In the genomic region with DNA sequence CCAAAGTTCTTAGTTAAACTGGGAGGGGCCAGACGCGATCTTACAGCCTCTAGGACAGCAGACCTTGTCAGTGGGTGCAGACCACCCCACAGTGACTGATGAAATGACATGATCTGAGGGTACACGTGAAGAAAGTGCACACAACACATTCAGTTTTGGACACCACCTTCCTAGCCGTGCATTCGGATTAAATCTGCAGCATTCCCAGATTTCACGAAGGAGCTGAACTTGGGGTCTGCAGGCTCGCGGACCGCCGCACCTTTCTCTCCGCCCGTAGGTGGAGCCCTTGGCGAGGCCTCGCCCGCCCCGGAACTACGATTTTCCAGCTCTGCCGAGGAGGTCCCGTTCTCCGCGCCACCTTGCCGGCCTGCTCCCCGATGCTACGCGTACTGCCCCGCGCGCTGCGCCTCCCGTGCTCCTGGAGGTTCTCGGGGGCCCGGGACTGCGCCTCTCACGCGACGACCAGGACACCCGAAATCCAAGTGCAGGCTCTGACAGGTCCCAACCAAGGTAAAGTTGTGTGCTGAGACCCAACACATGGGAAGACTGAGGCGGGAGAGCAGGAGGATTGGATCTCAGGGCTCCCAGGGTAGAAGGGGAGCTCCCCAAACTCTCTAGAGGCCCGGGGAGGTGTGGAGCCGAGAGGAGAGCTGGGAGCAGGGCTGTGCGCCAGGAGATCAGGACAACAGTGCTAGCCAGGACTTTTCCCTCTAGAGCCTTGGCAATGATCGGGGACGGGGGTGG, we compare ENCODE assay signal across 8 mouse cellular contexts. TPM values are rescaled to one million over a fixed set of nuclear protein-coding genes. Genes with fewer than 3 reads are reported as not detected.
DNase-seq lines count a peak whose midpoint lies in the region; ATAC-seq and TF ChIP-seq lines count a peak whose summit lies in the region.

A gene (plus strand): TSS at position 286 of the 744 bp plus-strand sequence.

- TF ChIP-seq POLR2A in myocyte (IDR thresholded peaks at IDR 0.05; ENCODE audit: insufficient read length, low read depth) = peak; percentile 49

- H3K4me3 ChIP-seq in intestine, embryonic 14.5 days (ENCODE audit: low read depth, low read length) = peak within 1 kb of the TSS; percentile 69
- H3K4me3 ChIP-seq in limb, embryonic 15.5 days = peak within 1 kb of the TSS; percentile 66
- H3K4me3 ChIP-seq in myocyte = peak within 1 kb of the TSS; percentile 26

- H3K36me3 ChIP-seq in intestine, embryonic 14.5 days (ENCODE audit: control insufficient read depth, insufficient read depth, low read length) = no peaks in the 10 kb centered on the region
- peaks cover 7% of the 10 kb centered on the region; the same call in 1 of the 2 replicates for H3K36me3 ChIP-seq in limb, embryonic 15.5 days
- H3K36me3 ChIP-seq in myocyte (ENCODE audit: control insufficient read depth, insufficient read depth) = no peaks in the 10 kb centered on the region

- H3K9ac ChIP-seq in intestine, embryonic 14.5 days (ENCODE audit: low read length) = peak within 1 kb of the TSS; percentile 64
- H3K9ac ChIP-seq in limb, embryonic 15.5 days = peak within 1 kb of the TSS; percentile 64

- H3K4me2 ChIP-seq in intestine, embryonic 14.5 days (ENCODE audit: low read length) = peak within 1 kb of the TSS; percentile 97
- peak within 1 kb of the TSS; percentile 88 for H3K4me2 ChIP-seq in limb, embryonic 15.5 days
- H3K4me2 ChIP-seq in myocyte (ENCODE audit: low read depth) = peak within 1 kb of the TSS; percentile 96

- no peaks in the 10 kb centered on the region for H3K9me3 ChIP-seq in intestine, embryonic 14.5 days (ENCODE audit: control insufficient read depth, low read length)
- no peaks in the 10 kb centered on the region for H3K9me3 ChIP-seq in limb, embryonic 15.5 days

- DNase-seq in left cerebral cortex, postnatal 36 days (ENCODE audit: low spot score in 2 of 2) = peak; percentile 7 to 11
- no peak for DNase-seq in left cerebral cortex, adult 9 months (ENCODE audit: low spot score in 2 of 2)
- DNase-seq in gastrocnemius, postnatal 36 days = peak; percentile 13 to 21
- DNase-seq in intestine, embryonic 14.5 days (ENCODE audit: low spot score) = peak; percentile 86
- peak; percentile 9 to 49 for DNase-seq in thymus, postnatal 10 days (ENCODE audit: low spot score in 2 of 2)

- no peak within 1 kb of the TSS for H3K27ac ChIP-seq in intestine, embryonic 14.5 days (ENCODE audit: low read depth)
- 0 out of 2 replicates have a peak within 1 kb of the TSS, but pooled peaks have one; percentile 11 for H3K27ac ChIP-seq in limb, embryonic 15.5 days

- 1% methylated on average over 43 of the region's 43 CpGs for WGBS in intestine, embryonic 14.5 days
- under 1% methylated on average over 43 of the region's 43 CpGs for WGBS in limb, embryonic 15.5 days

- H3ac ChIP-seq in myocyte (ENCODE audit: control insufficient read depth, insufficient read length) = peak within 1 kb of the TSS; percentile 30

- no peaks in the 10 kb centered on the region for H3K4me1 ChIP-seq in intestine, embryonic 14.5 days (replicated peaks; ENCODE audit: control insufficient read depth, insufficient read depth, low read length)
- H3K4me1 ChIP-seq in limb, embryonic 15.5 days = 0 out of 2 replicates have a peak, but pooled peaks cover 7% of the 10 kb centered on the region

- 0 out of 2 replicates have a peak, but pooled peaks have one; percentile 50 for ATAC-seq in common myeloid progenitor, adult 5-6 weeks (replicated peaks; ENCODE audit: low read depth, poor library complexity, severe bottlenecking)
- peak; percentile 78 for ATAC-seq in intestine, embryonic 14.5 days (replicated peaks; ENCODE audit: low FRiP score, low TSS enrichment, low read depth)
- ATAC-seq in limb, embryonic 15.5 days (ENCODE audit: insufficient number of reproducible peaks, low FRiP score, low TSS enrichment, low read depth) = no peak

- H3K27me3 ChIP-seq in intestine, embryonic 14.5 days (replicated peaks; ENCODE audit: control insufficient read depth, insufficient read depth, low read length) = no peaks in the 10 kb centered on the region
- H3K27me3 ChIP-seq in limb, embryonic 15.5 days = no peaks in the 10 kb centered on the region
- peaks cover 12% of the 10 kb centered on the region for H3K27me3 ChIP-seq in myocyte (ENCODE audit: control insufficient read depth, insufficient read depth, insufficient read length)

- no peaks in the 10 kb centered on the region for H3K79me2 ChIP-seq in myocyte (ENCODE audit: control insufficient read depth, insufficient read depth)

- intact Hi-C loops in left cerebral cortex, postnatal 36 days (cut with DNase I) = no loop called here
- intact Hi-C loops in gastrocnemius, postnatal 36 days (cut with DNase I) = loop anchor here (10.0 kb wide), 1 partner anchor 159 kb away; a partner anchor contains a TSS

TF ChIP-seq in myocyte, 11 proteins besides CTCF, POLR2A, EP300 and RAD21:
- TF ChIP-seq USF1 (IDR thresholded peaks at IDR 0.05; ENCODE audit: low read depth) (no peak), TCF12 (IDR thresholded peaks at IDR 0.05; ENCODE audit: insufficient read depth, poor library complexity, severe bottlenecking) (no peak), TCF3 (IDR thresholded peaks at IDR 0.05; ENCODE audit: insufficient read length, low read depth) (no peak), E2F4 (IDR thresholded peaks at IDR 0.05; ENCODE audit: insufficient read depth) (no peak), MAX (IDR thresholded peaks at IDR 0.05; ENCODE audit: low read depth) (no peak), SRF (IDR thresholded peaks at IDR 0.05; ENCODE audit: control insufficient read depth, insufficient read length, low read depth) (no peak), REST (IDR thresholded peaks at IDR 0.05; ENCODE audit: insufficient read depth, insufficient read length) (no peak), POLR2AphosphoS2 (IDR thresholded peaks at IDR 0.05; ENCODE audit: insufficient read length, low read depth) (no peak)

RNA-seq across cellular contexts. Expression of the gene that starts here (rescaled TPM):
- 10 to 100 TPM; 10.9 to 13.3 TPM for total RNA-seq in left cerebral cortex, postnatal 36 days (2021)
- total RNA-seq in common myeloid progenitor, adult 5-6 weeks (2017) = not detected in 2 replicates
- 1 to 10 TPM; 6.0 to 6.1 TPM for total RNA-seq in gastrocnemius, postnatal 36 days (2021)
- 40.2 and 44.0 TPM in 2 replicates for polyA plus RNA-seq in intestine, embryonic 14.5 days (2014; fragmentation: Nextera tagmentation; extraction: Ambion mirVana)
- 44.1 and 45.7 TPM in 2 replicates for polyA plus RNA-seq in limb, embryonic 15.5 days (2015; fragmentation: Nextera tagmentation; extraction: Ambion mirVana)
- 8.6 TPM for polyA plus RNA-seq in myocyte (2012; fragmentation: generic; extraction: Trizol)

Comparison
In these comparisons a context has a peak if more than half of its experiments do, and no peak if none do; other contexts are left out.
1. DNase-seq: peak in left cerebral cortex, postnatal 36 days (2 of 2), gastrocnemius, postnatal 36 days (2 of 2), intestine, embryonic 14.5 days (single experiment) and thymus, postnatal 10 days (2 of 2); none in left cerebral cortex, adult 9 months (0 of 2).
2. Peak in ATAC-seq in common myeloid progenitor, adult 5-6 weeks; RNA of the gene not detected or under 1 TPM.
3. Peak in every context shown above with its lines, with median percentiles within 50 percentile points of each other: H3K4me2 ChIP-seq and H3K4me3 ChIP-seq.